Mouse (Mus musculus) CD4-positive, CD25-positive, alpha-beta regulatory T cell, adult 2 months (primary cell): ENCODE measurements around the gene Kantr.
"Not testable (repeated sequence)": the region's sequence is repeated elsewhere in the genome, so short reads cannot be mapped to it uniquely, and the experiment has no call there.

Source experiments
- DNase-seq: peaks from one replicate; pipeline ENCODE4 v3.0.0-alpha.2; 2012; ENCODE audit warnings: low read depth, low spot score

Kantr gene

GRCm38 (mm10) chrX:152326996-152327688 lies at the start of gene Kantr:
TSS of gene Kantr (minus strand) at chrX:152327495.
- peak; percentile 85 for DNase-seq

DNA sequence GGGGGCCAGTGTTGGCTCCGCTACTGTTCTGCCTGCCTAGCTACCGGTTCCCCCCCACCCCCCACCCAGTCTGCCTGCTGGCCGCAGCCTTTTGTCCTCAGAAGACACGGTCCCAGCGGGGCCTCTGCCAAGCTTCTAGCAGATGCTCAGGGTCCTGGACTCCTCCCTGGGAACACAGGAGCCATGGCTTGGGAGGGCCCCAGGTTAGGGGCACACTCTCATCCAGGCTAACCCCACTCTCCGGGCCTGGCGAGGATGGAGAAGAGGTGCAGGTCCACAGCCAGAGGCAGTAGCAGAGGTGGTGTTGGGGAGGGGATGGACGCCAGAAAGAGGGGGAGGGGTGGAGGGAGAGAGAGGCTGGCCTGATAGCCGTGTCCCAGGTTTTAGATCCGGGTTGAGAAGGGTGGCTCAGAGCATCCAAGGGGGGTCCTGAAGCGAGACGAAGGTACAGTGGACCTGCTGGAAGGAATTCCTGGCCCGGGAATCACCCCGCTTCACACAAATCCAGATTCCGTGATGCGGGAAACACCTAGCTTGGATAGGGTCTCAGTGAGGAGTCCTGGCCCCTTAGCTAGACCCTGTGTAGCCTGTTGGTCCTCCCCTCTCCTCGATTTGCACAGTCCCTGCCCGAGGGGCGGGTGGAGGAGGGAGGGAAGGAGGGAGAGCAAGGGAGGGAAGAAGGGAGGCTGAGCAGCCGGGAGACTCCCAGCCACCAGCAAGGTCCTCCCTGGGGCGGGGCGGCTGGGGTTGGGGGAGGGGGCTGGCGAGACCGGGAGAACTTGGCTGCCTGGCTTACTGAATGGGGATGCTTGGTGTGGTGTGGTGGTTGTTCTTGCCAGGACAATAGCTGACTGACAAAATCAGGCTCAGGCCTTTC lies 41.3 kb upstream of the Kantr start, which contains the start of gene Gpr173:
Gpr173 (minus strand) TSS at position 308 of the 877 bp plus-strand sequence.
- DNase-seq = no peak

DNA sequence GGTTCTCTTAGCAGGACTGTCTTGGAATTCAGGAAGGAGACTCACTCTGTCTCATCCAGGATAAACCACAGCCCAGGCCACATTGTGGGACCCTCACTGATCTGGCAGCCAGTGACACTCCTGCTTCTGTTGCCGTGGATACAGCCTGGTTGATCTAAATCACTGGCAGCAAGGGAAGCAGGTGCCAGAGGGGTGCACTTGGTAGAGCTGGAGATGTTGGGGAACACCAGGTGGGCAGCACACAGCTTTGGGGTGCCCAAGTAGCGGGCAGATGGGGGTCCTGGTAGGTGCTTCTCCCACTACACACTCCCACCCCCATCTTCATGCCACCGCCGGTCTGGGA lies 40.7 kb upstream of the Kantr start:
- no peak for DNase-seq

DNA sequence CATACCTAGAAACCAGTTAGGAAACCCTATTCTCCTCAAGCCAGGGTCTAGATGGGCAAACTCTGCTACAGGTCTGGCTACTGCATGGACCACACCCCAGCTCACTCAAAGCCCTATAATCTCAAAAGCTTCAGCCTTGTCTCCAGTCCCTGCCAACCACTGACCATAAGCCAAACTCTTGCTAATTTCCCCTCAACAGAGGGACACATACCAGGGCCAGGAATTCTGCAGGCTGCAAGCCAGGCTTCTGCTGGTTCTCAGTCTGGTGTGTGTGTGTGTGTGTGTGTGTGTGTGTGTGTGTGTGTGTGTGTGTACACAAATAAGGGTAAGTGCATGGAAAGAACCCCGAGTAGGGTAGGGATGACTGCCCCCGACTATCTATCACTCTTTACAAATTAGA lies 39.1 kb upstream of the Kantr start:
- no peak for DNase-seq

GRCm38 (mm10) chrX:152352553-152353153 lies 25.4 kb upstream of the Kantr start:
- DNase-seq = peak; percentile 79

GRCm38 (mm10) chrX:152347041-152347440 lies 19.7 kb upstream of the Kantr start:
- no peak for DNase-seq

- no peak for DNase-seq
Measured at GRCm38 (mm10) chrX:152346587-152346986, 19.3 kb upstream of the Kantr start.

- DNase-seq = no peak
Measured at GRCm38 (mm10) chrX:152342903-152343302, 15.6 kb upstream of the Kantr start.

GRCm38 (mm10) chrX:152342358-152342901 lies 15.1 kb upstream of the Kantr start, which contains the start of gene Tspyl2:
TSS of gene Tspyl2 (minus strand) at chrX:152342425.
- DNase-seq = peak; percentile 96

DNA sequence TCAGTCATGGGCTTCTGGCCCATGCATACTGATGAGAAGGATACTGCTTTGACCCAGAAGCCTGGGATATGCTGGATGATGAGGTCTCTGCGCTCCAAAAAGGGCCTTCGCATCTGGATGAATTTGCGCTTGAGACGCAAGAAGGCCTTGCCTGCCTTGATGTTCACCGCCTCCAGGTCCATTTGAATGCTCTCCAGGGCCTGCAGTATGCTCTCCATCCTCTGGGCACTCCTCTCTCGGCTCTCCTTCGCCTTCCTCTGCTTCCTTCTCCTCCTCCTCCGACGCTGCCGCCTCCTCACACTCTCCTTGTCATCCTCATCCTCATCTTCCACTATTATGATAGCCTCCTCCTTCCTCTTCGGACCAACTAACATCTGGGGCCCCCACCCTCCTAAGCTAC lies 14.2 kb upstream of the Kantr start:
- DNase-seq = peak; percentile 16

GRCm38 (mm10) chrX:152336546-152337332 lies 9.4 kb upstream of the Kantr start:
- DNase-seq = peak; percentile 94

DNA sequence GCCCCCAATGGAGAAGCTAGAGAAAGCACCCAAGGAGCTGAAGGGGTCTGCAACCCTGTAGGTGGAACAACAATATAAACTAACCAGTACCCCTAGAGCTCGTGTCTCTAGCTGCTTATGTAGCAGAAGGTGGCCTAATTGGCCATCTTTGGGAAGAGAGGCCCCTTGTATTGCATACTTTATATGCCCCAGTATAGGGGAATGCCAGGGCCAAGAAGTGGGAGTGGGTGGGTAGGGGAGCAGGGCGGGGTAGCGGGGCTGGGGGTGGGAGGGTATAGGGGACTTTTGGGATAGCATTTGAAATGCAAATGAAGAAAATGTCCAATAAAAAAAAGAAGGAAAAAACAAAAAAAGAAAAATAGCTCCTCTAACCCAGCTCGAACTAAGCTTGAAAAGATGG lies 8.8 kb upstream of the Kantr start:
- not testable (repeated sequence) for DNase-seq

DNA sequence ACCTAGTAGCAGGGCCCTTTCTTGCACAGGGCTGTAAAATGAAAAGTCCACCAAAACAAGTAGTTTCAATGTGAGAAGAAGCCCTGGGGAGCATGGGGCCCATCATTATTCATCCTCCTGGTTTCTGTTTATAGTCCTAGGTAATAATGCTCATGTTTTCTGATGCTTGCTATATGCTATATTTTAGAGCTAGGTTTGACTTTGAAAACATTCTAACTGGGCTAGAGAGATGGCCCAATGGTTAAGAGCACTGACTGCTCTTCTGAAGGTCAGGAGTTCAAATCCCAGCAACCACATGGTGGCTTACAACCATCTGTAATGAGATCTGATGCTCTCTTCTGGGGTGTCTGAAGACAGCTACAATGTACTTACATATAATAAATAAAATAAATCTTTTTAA lies 2.1 kb upstream of the Kantr start:
- DNase-seq = not testable (repeated sequence)

- no peak for DNase-seq
Measured at GRCm38 (mm10) chrX:152327689-152328052, 376 bp upstream of the Kantr start.

- DNase-seq = peak; percentile 44
Measured at GRCm38 (mm10) chrX:152323584-152323983, 3.7 kb downstream of the Kantr start.

- DNase-seq = no peak
Measured at GRCm38 (mm10) chrX:152322776-152323175, 4.5 kb downstream of the Kantr start.

DNA sequence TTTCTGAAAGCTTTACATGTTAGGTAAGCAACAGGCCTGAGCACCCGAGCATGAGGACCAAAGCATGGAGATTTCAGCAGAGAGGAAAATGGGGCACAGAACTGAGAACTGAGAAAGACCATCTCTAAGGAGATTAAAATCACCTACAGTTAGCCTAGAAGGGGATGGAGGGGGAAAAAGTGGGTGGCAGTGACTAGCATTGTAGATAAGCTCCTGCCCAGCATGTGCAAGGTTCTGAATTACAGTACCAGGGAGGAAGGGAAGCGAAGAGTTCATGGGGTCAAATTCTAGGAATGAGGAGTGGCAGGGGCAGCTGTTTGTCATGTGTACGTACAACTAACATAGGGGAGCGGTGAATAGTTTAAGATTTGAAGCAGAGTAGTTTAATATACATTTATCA lies 6.8 kb downstream of the Kantr start:
- DNase-seq = no peak

DNA sequence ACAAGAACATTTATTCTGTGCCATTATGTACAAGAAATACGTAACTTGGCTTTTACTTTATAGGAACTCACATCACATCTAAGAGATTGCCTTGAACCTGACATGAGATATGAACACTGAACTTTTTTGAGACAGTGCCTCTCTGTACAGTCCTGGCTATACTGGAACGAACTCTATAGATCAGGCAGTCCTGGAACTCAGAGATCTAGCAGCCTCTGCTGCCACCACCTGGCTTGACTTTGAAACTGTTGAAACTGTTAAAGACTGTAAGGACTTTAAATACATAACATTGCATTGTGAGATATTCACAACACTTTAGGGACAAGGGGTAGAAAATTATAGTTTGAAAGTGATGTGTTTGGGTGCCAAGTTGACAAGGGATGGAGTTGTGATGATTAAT lies 19.4 kb downstream of the Kantr start:
- DNase-seq = peak; percentile 49

DNA sequence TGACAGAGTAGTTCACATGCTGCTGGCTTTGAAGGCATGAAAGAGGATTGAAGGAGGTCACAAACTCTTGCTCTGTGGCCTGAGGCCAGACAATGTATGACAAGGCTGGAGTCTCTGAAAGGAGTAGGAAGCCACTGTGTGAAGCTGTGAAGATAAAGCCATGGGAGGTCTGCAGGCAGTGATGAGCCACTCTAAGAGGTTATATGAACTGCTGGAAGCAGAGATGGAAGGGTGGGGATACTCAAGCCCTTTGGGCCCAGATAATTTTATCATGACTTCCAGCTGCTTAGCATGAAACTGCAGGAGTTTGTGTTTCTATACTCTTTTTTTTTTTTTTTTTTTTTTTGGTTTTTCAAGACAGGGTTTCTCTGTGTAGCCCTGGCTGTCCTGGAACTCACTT lies 19.9 kb downstream of the Kantr start:
- no peak for DNase-seq

DNA sequence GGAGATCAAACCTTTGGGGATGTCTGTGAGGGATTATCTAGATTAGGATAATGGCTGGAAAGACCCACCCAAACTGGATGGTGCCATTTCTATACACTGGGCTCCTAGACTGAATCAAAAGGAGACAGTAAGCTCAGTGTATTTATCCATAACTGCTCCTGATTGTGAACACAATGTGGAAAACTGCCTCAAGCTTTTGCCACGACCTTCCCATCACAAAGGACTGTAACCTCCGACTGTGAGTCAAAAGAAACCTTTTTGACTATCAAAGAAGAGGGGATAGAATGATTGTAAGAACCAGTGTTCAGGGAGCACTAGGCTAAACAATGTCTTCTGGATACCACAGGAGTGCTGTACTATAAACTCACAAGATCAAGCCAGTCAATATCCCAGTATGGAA lies 21.1 kb downstream of the Kantr start:
- DNase-seq = no peak

DNA sequence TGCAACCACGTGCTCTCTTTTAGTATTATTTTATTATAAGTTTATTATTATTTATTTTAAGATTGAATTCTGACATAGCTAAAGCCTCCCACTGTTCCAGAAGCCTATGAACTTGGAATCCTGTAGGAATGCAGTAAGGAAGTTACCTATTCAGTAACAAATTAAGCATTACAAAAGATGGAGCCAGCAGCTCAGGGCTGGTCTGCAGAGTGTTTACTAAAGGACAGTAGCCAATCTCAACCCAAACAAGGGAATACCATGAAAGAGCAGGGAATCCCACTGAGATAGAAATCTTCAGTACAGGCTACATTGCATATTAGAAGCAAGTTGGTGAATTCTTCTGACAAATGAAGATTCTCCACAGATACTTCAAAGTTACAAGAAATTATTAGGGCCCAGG lies 40.3 kb downstream of the Kantr start:
- DNase-seq = not testable (repeated sequence)
